Mouse (Mus musculus) left cerebral cortex, adult 18-20 months (tissue): Measurements from ENCODE around the gene Ubd. TPM values are rescaled to one million over a fixed set of nuclear protein-coding genes. Genes with fewer than 3 reads are reported as not detected.

Experiments used
- total RNA-seq, 2 experiments: library from RNA; stranded (reverse); gene quantifications; 2 replicates each; pipeline ENCODE4 v1.2.3; 2021

The Ubd gene
- total RNA-seq, 2 experiments from 2014 or later, result not detected

Other genes with a start within 250 kb of the Ubd start
- 100 to 1,000 TPM; 136 to 142 TPM for gene Ppp1r11, start 242.2 kb upstream of the Ubd start, total RNA-seq
- gene Znrd1, start 235.3 kb upstream of the Ubd start, total RNA-seq, result 10 to 100 TPM; 32.1 to 34.6 TPM
- gene Znrd1as, start 235.3 kb upstream of the Ubd start, total RNA-seq, result 1 to 10 TPM; 5.5 to 6.6 TPM
- gene 2410137M14Rik, start 212.7 kb upstream of the Ubd start, total RNA-seq, result under 1 TPM; 0.40 to 0.58 TPM
- gene H2-M5, start 204.4 kb upstream of the Ubd start, total RNA-seq, result 1 to 10 TPM; 1.1 to 1.4 TPM
- 10 to 100 TPM; 12.2 to 12.3 TPM for gene Zfp57, start 192.7 kb upstream of the Ubd start, total RNA-seq
- gene Mog, start 170.5 kb upstream of the Ubd start, total RNA-seq, result 10 to 100 TPM; 21.3 to 24.8 TPM
- gene Gabbr1, start 147.9 kb upstream of the Ubd start, total RNA-seq, result 100 to 1,000 TPM; 685 to 702 TPM
- not detected for gene Olfr90, start 105.4 kb upstream of the Ubd start, total RNA-seq
- gene Olfr91, start 95.6 kb upstream of the Ubd start, total RNA-seq, result not detected
- not detected for gene Olfr92, start 73.8 kb upstream of the Ubd start, total RNA-seq
- not detected for gene Olfr93, start 32.4 kb upstream of the Ubd start, total RNA-seq
- not detected for gene Olfr94, start 7.1 kb downstream of the Ubd start, total RNA-seq
- not detected for gene Olfr95, start 19.2 kb downstream of the Ubd start, total RNA-seq
- gene Olfr96, start 26.3 kb downstream of the Ubd start, total RNA-seq, result not detected
- gene Olfr97, start 43.4 kb downstream of the Ubd start, total RNA-seq, result not detected
- not detected for gene Olfr98, start 69.9 kb downstream of the Ubd start, total RNA-seq
- 1 to 10 TPM; 3.8 to 4.6 TPM for gene H2-M3, start 76.3 kb downstream of the Ubd start, total RNA-seq
- gene Olfr99, start 89.6 kb downstream of the Ubd start, total RNA-seq, result not detected
- not detected for gene Olfr101, start 110.4 kb downstream of the Ubd start, total RNA-seq
- gene Olfr102, start 123.2 kb downstream of the Ubd start, total RNA-seq, result not detected
- gene Olfr103, start 145.8 kb downstream of the Ubd start, total RNA-seq, result not detected
- not detected for gene Olfr104-ps, start 165.7 kb downstream of the Ubd start, total RNA-seq
- gene Olfr105-ps, start 185.1 kb downstream of the Ubd start, total RNA-seq, result not detected
- not detected for gene Olfr106-ps, start 196.5 kb downstream of the Ubd start, total RNA-seq
- not detected for gene Olfr107, start 205.3 kb downstream of the Ubd start, total RNA-seq